Mouse (Mus musculus): ENCODE measurements around the gene Sergef.

DNA sequence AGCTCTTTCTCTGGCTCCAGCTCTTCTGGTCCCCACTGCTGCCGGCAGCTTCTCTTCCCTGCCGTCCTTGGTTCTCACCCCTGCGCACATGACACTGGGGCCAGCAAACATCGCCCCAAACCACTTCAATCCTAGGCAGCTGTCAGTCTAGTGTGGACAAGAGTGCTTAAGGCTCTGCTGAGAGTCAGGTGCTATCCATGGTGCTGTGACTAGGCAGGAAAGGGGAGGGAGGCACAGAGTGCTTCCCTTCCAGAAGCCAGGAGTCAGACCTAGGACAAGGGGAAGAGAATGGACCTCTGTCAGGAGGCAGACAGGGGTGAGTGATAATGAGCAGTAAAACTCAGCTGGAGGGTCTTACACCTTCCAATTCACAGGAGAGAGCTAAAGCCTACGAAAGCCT is 126.8 kb downstream of the Sergef start:
- TF ChIP-seq CTCF (IDR thresholded peaks at IDR 0.05; ENCODE audit: low read depth, low read length): no peak
- TF ChIP-seq POLR2AphosphoS5 (IDR thresholded peaks at IDR 0.05; ENCODE audit: insufficient replicate concordance, low read depth, low read length): no peak
- TF ChIP-seq GATA1 (IDR thresholded peaks at IDR 0.05; ENCODE audit: borderline replicate concordance, low read length): no peak
- TF ChIP-seq TAL1 (conservative IDR thresholded peaks at IDR 0.05; ENCODE audit: low read depth, low read length): no peak
- TF ChIP-seq GATA2 (IDR thresholded peaks at IDR 0.05; ENCODE audit: borderline replicate concordance, low read depth, low read length): no peak

Measured in G1E (cell line).